Mouse (Mus musculus) stomach, embryonic 16.5 days (tissue): ENCODE data around the gene Olfr535. TPM values are rescaled to one million over a fixed set of nuclear protein-coding genes. Genes with fewer than 3 reads are reported as not detected.

Experiments
- ATAC-seq: fragments of 200-750 bp; cut with Nextera tagmentation; 2 replicates; pipeline ENCODE4 v1.8.0; 2017; ENCODE audit warnings: moderate number of reproducible peaks, moderate TSS enrichment; ENCODE audit not compliant: insufficient read depth, low FRiP score
- H3K27ac ChIP-seq: fragments of 300-500 bp; sonication (generic); 2 replicates; pipeline ENCODE4 v1.5.1; 2014; ENCODE audit warnings: low read length
- H3K27me3 ChIP-seq: fragments of 300-500 bp; sonication (generic); 2 replicates; pipeline ENCODE4 v1.6.1; 2014; ENCODE audit warnings: low read length, control low read depth, mixed read lengths; ENCODE audit not compliant: control insufficient read depth, insufficient read depth
- H3K36me3 ChIP-seq: fragments of 300-500 bp; sonication (generic); 2 replicates; pipeline ENCODE4 v1.6.1; 2014; ENCODE audit warnings: low read length; ENCODE audit not compliant: control insufficient read depth, insufficient read depth
- H3K4me1 ChIP-seq: fragments of 300-500 bp; sonication (generic); 2 replicates; pipeline ENCODE4 v1.6.1; 2014; ENCODE audit warnings: low read length, control low read depth, mixed read lengths; ENCODE audit not compliant: control insufficient read depth, insufficient read depth
- H3K4me2 ChIP-seq: fragments of 300-500 bp; sonication (generic); 2 replicates; pipeline ENCODE4 v1.6.1; 2014; ENCODE audit warnings: low read depth, low read length, mixed read lengths
- H3K4me3 ChIP-seq: fragments of 300-500 bp; sonication (generic); replicated peaks from 2 replicates; pipeline ENCODE4 v1.5.1; 2014; ENCODE audit warnings: mild to moderate bottlenecking, low read length
- H3K9ac ChIP-seq: fragments of 300-500 bp; sonication (generic); 2 replicates; pipeline ENCODE4 v1.6.1; 2014; ENCODE audit warnings: low read length
- H3K9me3 ChIP-seq: fragments of 300-500 bp; sonication (generic); replicated peaks from 2 replicates; pipeline ENCODE4 v1.6.1; 2016; ENCODE audit warnings: low read length, control low read depth; ENCODE audit not compliant: control insufficient read depth
- WGBS: fragments of 180-500 bp; shearing (Covaris S2); extraction: QIAGEN DNeasy Blood & Tissue Kit; methylation state at CpG from one replicate; pipeline ENCODE4 v1.1.7; 2014; 5-methylcytosine and 5-hydroxymethylcytosine counted together
- polyA plus RNA-seq: library from polyadenylated mRNA; unstranded; fragments of >200 nt; fragmentation: Nextera tagmentation; extraction: Ambion mirVana; gene quantifications from 2 replicates; pipeline ENCODE4 v1.2.1, GENCODE M21; 2015

Olfr535 gene
- polyA plus RNA-seq, 1 experiment from 2014 or later = not detected

- H3K4me2 ChIP-seq = no peak overlapping the region
- WGBS = 56% methylated on average over 2 of the region's 2 CpGs
Observed at GRCm38 (mm10) chr7:140539746-140540145, 55.7 kb downstream of the Olfr535 start.

More at GRCm38 (mm10) chr7:140539746-140540145, 55.7 kb downstream of the Olfr535 start:
- Histone ChIP-seq H3K9ac (no peak overlapping the region), H3K36me3 (no peaks in the 10 kb centered on the region), H3K4me3 (no peak overlapping the region), H3K9me3 (no peaks in the 10 kb centered on the region), H3K4me1 (no peaks in the 10 kb centered on the region), H3K27me3 (no peaks in the 10 kb centered on the region), H3K27ac (no peak overlapping the region)
- no peak for ATAC-seq

Other genes with a start within 250 kb of the Olfr535 start
- not detected in 2 replicates for gene 5830411N06Rik, start 236.9 kb upstream of the Olfr535 start, polyA plus RNA-seq
- not detected in 2 replicates for gene Olfr525, start 163.4 kb upstream of the Olfr535 start, polyA plus RNA-seq
- not detected in 2 replicates for gene Olfr527, start 150.2 kb upstream of the Olfr535 start, polyA plus RNA-seq
- not detected in 2 replicates for gene Olfr60, start 122.5 kb upstream of the Olfr535 start, polyA plus RNA-seq
- not detected in 2 replicates for gene Olfr530, start 107.9 kb upstream of the Olfr535 start, polyA plus RNA-seq
- gene Olfr531, start 81.3 kb upstream of the Olfr535 start, polyA plus RNA-seq = not detected in 2 replicates
- gene Olfr532, start 62.6 kb upstream of the Olfr535 start, polyA plus RNA-seq = not detected in 2 replicates
- not detected in 2 replicates for gene Olfr533, start 20.8 kb upstream of the Olfr535 start, polyA plus RNA-seq
- not detected in 2 replicates for gene Olfr536, start 23.2 kb downstream of the Olfr535 start, polyA plus RNA-seq
- gene Olfr538, start 83.7 kb downstream of the Olfr535 start, polyA plus RNA-seq = not detected in 2 replicates
- 0.01 and 0.02 TPM in 2 replicates for gene Olfr46, start 117.1 kb downstream of the Olfr535 start, polyA plus RNA-seq
- not detected in 2 replicates for gene Olfr61, start 144.8 kb downstream of the Olfr535 start, polyA plus RNA-seq
- gene Olfr53, start 162.2 kb downstream of the Olfr535 start, polyA plus RNA-seq = not detected in 2 replicates
- gene Olfr539, start 175.7 kb downstream of the Olfr535 start, polyA plus RNA-seq = not detected in 2 replicates
- not detected in 2 replicates for gene Olfr45, start 197.7 kb downstream of the Olfr535 start, polyA plus RNA-seq
- not detected in 2 replicates for gene Olfr541, start 213.1 kb downstream of the Olfr535 start, polyA plus RNA-seq